Mouse (Mus musculus) forebrain, embryonic 11.5 days (tissue): ENCODE data around the gene Coq7. TPM values are rescaled to one million over a fixed set of nuclear protein-coding genes. Genes with fewer than 3 reads are reported as not detected.

Source experiments
- ATAC-seq: fragments of 200-750 bp; cut with Nextera tagmentation; replicated peaks from 2 replicates; pipeline ENCODE4 v1.8.0; 2017; ENCODE audit warnings: moderate TSS enrichment; ENCODE audit not compliant: low FRiP score
- DNase-seq: peaks from one replicate; pipeline ENCODE4 v3.0.0-alpha.2; 2017; ENCODE audit warnings: low spot score
- H3K27ac ChIP-seq: fragments of 300-500 bp; sonication (generic); 2 replicates; pipeline ENCODE4 v1.5.1; 2014; ENCODE audit warnings: low read depth, low read length
- H3K27me3 ChIP-seq: fragments of 300-500 bp; sonication (generic); 2 replicates; pipeline ENCODE4 v1.6.1; 2014; ENCODE audit warnings: mild to moderate bottlenecking, low read length, mixed read lengths; ENCODE audit not compliant: control insufficient read depth, insufficient read depth
- H3K36me3 ChIP-seq: fragments of 300-500 bp; sonication (generic); 2 replicates; pipeline ENCODE4 v1.6.1; 2014; ENCODE audit warnings: mild to moderate bottlenecking, low read length, moderate library complexity, mixed read lengths; ENCODE audit not compliant: control insufficient read depth, insufficient read depth
- H3K4me1 ChIP-seq: fragments of 300-500 bp; sonication (generic); replicated peaks from 2 replicates; pipeline ENCODE4 v1.6.1; 2014; ENCODE audit warnings: low read length, mixed read lengths; ENCODE audit not compliant: control insufficient read depth, insufficient read depth
- H3K4me2 ChIP-seq: fragments of 300-500 bp; sonication (generic); 2 replicates; pipeline ENCODE4 v1.6.1; 2014; ENCODE audit warnings: low read depth, mild to moderate bottlenecking, low read length, moderate library complexity, mixed read lengths; ENCODE audit not compliant: severe bottlenecking
- H3K4me3 ChIP-seq: fragments of 300-500 bp; sonication (generic); 2 replicates; pipeline ENCODE4 v1.5.1; 2014; ENCODE audit warnings: low read depth, low read length
- H3K9ac ChIP-seq: fragments of 300-500 bp; sonication (generic); 2 replicates; pipeline ENCODE4 v1.6.1; 2014; ENCODE audit warnings: low read length
- H3K9me3 ChIP-seq: fragments of 300-500 bp; sonication (generic); 2 replicates; pipeline ENCODE4 v1.6.1; 2016; ENCODE audit warnings: low read length, mixed read lengths; ENCODE audit not compliant: control insufficient read depth
- WGBS: fragments of 180-500 bp; shearing (Covaris S2); extraction: QIAGEN DNeasy Blood & Tissue Kit; methylation state at CpG from one replicate; pipeline ENCODE4 v1.1.7; 2014; 5-methylcytosine and 5-hydroxymethylcytosine counted together
- polyA plus RNA-seq: library from polyadenylated mRNA; unstranded; fragments of >200 nt; fragmentation: Nextera tagmentation; extraction: Ambion mirVana; gene quantifications from 2 replicates; pipeline ENCODE4 v1.2.1, GENCODE M21; 2014

Coq7 gene
- polyA plus RNA-seq, 1 experiment from 2014 or later: 105 TPM

- Histone ChIP-seq H3K4me1 (peaks cover 3% of the 10 kb centered on the region; the same call in 1 of the 2 replicates), H3K4me3 (no peak overlapping the region), H3K27ac (no peak overlapping the region), H3K4me2 (no peak overlapping the region), H3K9ac (no peak overlapping the region), H3K36me3 (no peaks in the 10 kb centered on the region), H3K9me3 (no peaks in the 10 kb centered on the region), H3K27me3 (no peaks in the 10 kb centered on the region)
- no peak for DNase-seq
- no peak for ATAC-seq
- 68% methylated on average over 16 of the region's 16 CpGs for WGBS
Observed at GRCm38 (mm10) chr7:118461400-118462136, 71.6 kb downstream of the Coq7 start.

Other genes with a start within 250 kb of the Coq7 start
- 2.4 and 3.2 TPM in 2 replicates for gene Syt17, start 85.1 kb downstream of the Coq7 start, polyA plus RNA-seq
- gene Itpripl2, start 41.4 kb downstream of the Coq7 start, polyA plus RNA-seq: 0.61 and 1.1 TPM in 2 replicates
- gene Tmc7, start 51.4 kb upstream of the Coq7 start, polyA plus RNA-seq: 10.3 and 13.1 TPM in 2 replicates
- 0.41 and 0.63 TPM in 2 replicates for gene Tmc5, start 63.9 kb upstream of the Coq7 start, polyA plus RNA-seq
- 97.7 and 104 TPM in 2 replicates for gene Gde1, start 172.4 kb upstream of the Coq7 start, polyA plus RNA-seq
- 26.8 and 28.0 TPM in 2 replicates for gene Ccp110, start 179.2 kb upstream of the Coq7 start, polyA plus RNA-seq
- gene Vps35l, start 206.9 kb upstream of the Coq7 start, polyA plus RNA-seq: 74.9 and 75.2 TPM in 2 replicates